Mouse (Mus musculus): ENCODE measurements around the gene Maml2. TPM values are rescaled to one million over a fixed set of nuclear protein-coding genes. Genes with fewer than 3 reads are reported as not detected.
A peak's percentile ranks its signal among the peaks of the same experiment; 100 is the strongest.

Maml2 gene
- polyA plus RNA-seq, 1 experiment = not detected

DNA sequence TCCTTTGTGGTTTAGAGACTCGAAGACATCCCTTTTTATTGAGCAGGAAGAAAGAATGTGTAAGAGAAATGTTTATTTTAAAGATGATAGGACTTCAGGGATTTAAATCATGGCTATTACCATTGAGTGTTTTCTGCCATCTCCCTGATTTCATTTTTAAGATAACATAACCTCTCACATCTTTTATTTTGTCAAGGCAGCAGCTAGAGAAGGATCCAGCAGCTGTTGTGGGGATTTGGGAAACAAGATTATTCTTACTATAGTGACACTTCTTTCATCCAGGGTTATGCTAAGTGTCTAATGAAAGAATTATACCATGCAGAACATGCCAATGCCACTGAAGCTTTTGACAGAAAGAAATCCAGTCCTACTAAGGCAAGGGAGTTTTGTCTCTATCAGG is 193.3 kb downstream of the Maml2 start:
- no peaks in the 10 kb centered on the region for H3K4me1 ChIP-seq (ENCODE audit: control insufficient read depth, insufficient read depth, low read length)
- H3K27ac ChIP-seq (ENCODE audit: insufficient read depth, low read depth, low read length) = no peak overlapping the region
- H3K4me3 ChIP-seq (ENCODE audit: insufficient read depth, low read depth, low read length) = no peak overlapping the region
- TF ChIP-seq POLR2A (IDR thresholded peaks at IDR 0.05; ENCODE audit: insufficient read depth, low read depth, low read length) (no peak), CTCF (IDR thresholded peaks at IDR 0.05; ENCODE audit: insufficient read depth, low read depth, low read length) (no peak)
- 74% methylated on average over 1 of the region's 1 CpGs for WGBS

- H3K27ac ChIP-seq (ENCODE audit: insufficient read depth, low read depth, low read length) = no peak overlapping the region
- no peaks in the 10 kb centered on the region for H3K4me1 ChIP-seq (ENCODE audit: control insufficient read depth, insufficient read depth, low read length)
- WGBS = 86% methylated on average over 9 of the region's 9 CpGs
- H3K4me3 ChIP-seq (ENCODE audit: insufficient read depth, low read depth, low read length) = no peak overlapping the region
- TF ChIP-seq POLR2A (IDR thresholded peaks at IDR 0.05; ENCODE audit: insufficient read depth, low read depth, low read length) (no peak), CTCF (IDR thresholded peaks at IDR 0.05; ENCODE audit: insufficient read depth, low read depth, low read length) (no peak)
These were observed 194.3 kb downstream of the Maml2 start for GRCm38 (mm10) chr9:13491854-13492620.

- 72% methylated on average over 2 of the region's 2 CpGs for WGBS
- Histone ChIP-seq H3K27ac (ENCODE audit: insufficient read depth, low read depth, low read length) (no peak overlapping the region), H3K4me3 (ENCODE audit: insufficient read depth, low read depth, low read length) (no peak overlapping the region), H3K4me1 (ENCODE audit: control insufficient read depth, insufficient read depth, low read length) (no peaks in the 10 kb centered on the region)
- TF ChIP-seq POLR2A (IDR thresholded peaks at IDR 0.05; ENCODE audit: insufficient read depth, low read depth, low read length) (no peak), CTCF (IDR thresholded peaks at IDR 0.05; ENCODE audit: insufficient read depth, low read depth, low read length) (no peak)
These were observed 195.1 kb downstream of the Maml2 start for GRCm38 (mm10) chr9:13492807-13493206.

- 87% methylated on average over 2 of the region's 2 CpGs for WGBS
- no peak for TF ChIP-seq POLR2A (IDR thresholded peaks at IDR 0.05; ENCODE audit: insufficient read depth, low read depth, low read length)
- TF ChIP-seq CTCF (IDR thresholded peaks at IDR 0.05; ENCODE audit: insufficient read depth, low read depth, low read length) = no peak
- Histone ChIP-seq H3K4me3 (ENCODE audit: insufficient read depth, low read depth, low read length) (no peak overlapping the region), H3K4me1 (ENCODE audit: control insufficient read depth, insufficient read depth, low read length) (0 out of 2 replicates have a peak, but pooled peaks cover under 1% of the 10 kb centered on the region), H3K27ac (ENCODE audit: insufficient read depth, low read depth, low read length) (no peak overlapping the region)
These were observed 196.0 kb downstream of the Maml2 start for GRCm38 (mm10) chr9:13493746-13494145.

DNA sequence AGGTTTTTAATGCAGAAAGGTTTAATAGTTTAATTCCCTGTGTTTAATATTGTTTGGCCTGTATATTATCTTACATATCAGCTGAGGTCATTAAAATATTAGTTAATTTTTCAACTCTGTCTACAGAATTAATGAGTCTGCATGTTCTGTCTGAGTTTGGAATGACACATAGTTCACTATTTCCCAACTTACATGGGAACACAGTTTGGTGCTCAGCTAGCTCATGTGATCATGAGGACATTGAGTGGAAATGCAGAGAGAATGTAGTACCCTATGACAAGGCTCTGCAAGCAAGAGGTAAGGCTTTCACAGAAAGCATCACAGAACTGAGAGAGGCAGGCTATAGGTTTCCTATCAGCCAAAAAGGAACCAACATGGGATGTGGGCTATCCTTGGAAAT is 197.8 kb downstream of the Maml2 start:
- TF ChIP-seq POLR2A (IDR thresholded peaks at IDR 0.05; ENCODE audit: insufficient read depth, low read depth, low read length) = no peak
- no peak for TF ChIP-seq CTCF (IDR thresholded peaks at IDR 0.05; ENCODE audit: insufficient read depth, low read depth, low read length)
- Histone ChIP-seq H3K4me1 (ENCODE audit: control insufficient read depth, insufficient read depth, low read length) (peaks cover 4% of the 10 kb centered on the region; the same call in 1 of the 2 replicates), H3K4me3 (ENCODE audit: insufficient read depth, low read depth, low read length) (no peak overlapping the region), H3K27ac (ENCODE audit: insufficient read depth, low read depth, low read length) (no peak overlapping the region)

GRCm38 (mm10) chr9:13497016-13497415 is 199.3 kb downstream of the Maml2 start:
- WGBS = 68% methylated on average over 3 of the region's 3 CpGs
- Histone ChIP-seq H3K4me1 (ENCODE audit: control insufficient read depth, insufficient read depth, low read length) (peaks cover 4% of the 10 kb centered on the region; the same call in 1 of the 2 replicates), H3K4me3 (ENCODE audit: insufficient read depth, low read depth, low read length) (no peak overlapping the region), H3K27ac (ENCODE audit: insufficient read depth, low read depth, low read length) (peak overlapping the region; percentile 40; the same call in 1 of the 2 replicates)
- no peak for TF ChIP-seq POLR2A (IDR thresholded peaks at IDR 0.05; ENCODE audit: insufficient read depth, low read depth, low read length)
- no peak for TF ChIP-seq CTCF (IDR thresholded peaks at IDR 0.05; ENCODE audit: insufficient read depth, low read depth, low read length)

- Histone ChIP-seq H3K27ac (ENCODE audit: insufficient read depth, low read depth, low read length) (0 out of 2 replicates have a peak overlapping the region, but pooled peaks have one; percentile 51), H3K4me3 (ENCODE audit: insufficient read depth, low read depth, low read length) (no peak overlapping the region), H3K4me1 (ENCODE audit: control insufficient read depth, insufficient read depth, low read length) (peaks cover 4% of the 10 kb centered on the region; the same call in 1 of the 2 replicates)
- WGBS = 60% methylated on average over 7 of the region's 7 CpGs
- TF ChIP-seq POLR2A (IDR thresholded peaks at IDR 0.05; ENCODE audit: insufficient read depth, low read depth, low read length) (no peak), CTCF (IDR thresholded peaks at IDR 0.05; ENCODE audit: insufficient read depth, low read depth, low read length) (no peak)
These were observed 200.1 kb downstream of the Maml2 start for GRCm38 (mm10) chr9:13497690-13498333.

- 78% methylated on average over 5 of the region's 5 CpGs for WGBS
- TF ChIP-seq POLR2A (IDR thresholded peaks at IDR 0.05; ENCODE audit: insufficient read depth, low read depth, low read length) = no peak
- no peak for TF ChIP-seq CTCF (IDR thresholded peaks at IDR 0.05; ENCODE audit: insufficient read depth, low read depth, low read length)
These were observed 202.3 kb downstream of the Maml2 start for GRCm38 (mm10) chr9:13500045-13500444.

DNA sequence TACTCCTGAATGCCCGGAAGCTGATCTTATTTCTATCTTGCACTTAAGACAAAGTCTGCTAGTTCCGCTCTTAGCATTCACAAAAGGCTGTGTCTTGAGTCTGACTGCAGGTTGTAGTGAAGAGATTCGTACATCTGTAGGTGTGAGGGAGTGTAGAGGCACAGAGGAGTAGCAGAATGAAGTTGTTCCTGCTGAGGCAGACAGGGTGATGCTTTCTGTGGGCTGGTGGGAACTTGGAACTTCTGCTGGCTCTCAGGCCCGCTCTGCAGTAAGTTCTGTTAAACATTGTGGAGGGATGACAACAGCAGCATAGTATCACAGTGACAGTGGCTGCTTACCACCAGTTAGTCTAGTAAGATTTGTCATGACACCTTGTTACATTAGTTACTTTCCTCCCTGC is 207.3 kb downstream of the Maml2 start:
- WGBS = 85% methylated on average over 4 of the region's 4 CpGs
- no peak overlapping the region for H3K4me3 ChIP-seq (ENCODE audit: insufficient read depth, low read depth, low read length)
- peaks cover 5% of the 10 kb centered on the region for H3K4me1 ChIP-seq (ENCODE audit: control insufficient read depth, insufficient read depth, low read length)
- no peak overlapping the region for H3K27ac ChIP-seq (ENCODE audit: insufficient read depth, low read depth, low read length)
- TF ChIP-seq CTCF (IDR thresholded peaks at IDR 0.05; ENCODE audit: insufficient read depth, low read depth, low read length) = no peak
- TF ChIP-seq POLR2A (IDR thresholded peaks at IDR 0.05; ENCODE audit: insufficient read depth, low read depth, low read length) = no peak

More at GRCm38 (mm10) chr9:13500045-13500444, 202.3 kb downstream of the Maml2 start:
- Histone ChIP-seq H3K4me1 (ENCODE audit: control insufficient read depth, insufficient read depth, low read length) (peaks cover 4% of the 10 kb centered on the region; the same call in 1 of the 2 replicates), H3K27ac (ENCODE audit: insufficient read depth, low read depth, low read length) (no peak overlapping the region; the same call in 1 of the 2 replicates), H3K4me3 (ENCODE audit: insufficient read depth, low read depth, low read length) (no peak overlapping the region)
